Mouse (Mus musculus): ENCODE data around the gene Golga2. TPM values are rescaled to one million over a fixed set of nuclear protein-coding genes. Genes with fewer than 3 reads are reported as not detected.
"Not testable (repeated sequence)": the region's sequence is repeated elsewhere in the genome, so short reads cannot be mapped to it uniquely, and the experiment has no call there.

The Golga2 gene
- total and polyA plus RNA-seq, 3 experiments: 15.4 to 27.1 (median 23.0) TPM

DNA sequence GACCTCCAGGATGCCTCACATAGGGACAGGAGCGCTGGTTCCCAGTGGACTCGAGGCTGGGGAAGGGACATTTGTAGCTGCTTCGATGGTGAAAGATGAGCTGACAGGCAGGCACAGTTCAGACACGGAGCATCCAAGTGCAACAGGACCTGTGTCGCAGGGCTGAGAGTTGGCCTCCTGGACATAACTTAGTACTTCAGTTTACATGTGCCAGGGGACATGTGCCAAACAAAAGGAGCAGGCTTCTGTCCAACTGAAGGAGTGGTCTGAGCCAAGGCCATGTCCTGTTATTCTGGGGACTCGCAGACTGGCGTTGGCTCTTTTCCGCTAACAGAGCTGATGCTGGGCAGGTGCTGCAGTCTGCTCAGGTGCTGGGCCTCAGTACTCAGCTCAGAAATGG lies 7.2 kb downstream of the Golga2 start:
- peaks cover 12% of the 10 kb centered on the region for H3K79me2 ChIP-seq (replicated peaks; ENCODE audit: control insufficient read depth, extremely low read depth, insufficient read depth, poor library complexity, severe bottlenecking)
- no peak overlapping the region for H3K4me2 ChIP-seq (ENCODE audit: insufficient read depth, low read depth, poor library complexity, severe bottlenecking)
- H3K4me1 ChIP-seq (ENCODE audit: control insufficient read depth in 1 of 2, insufficient read depth in 2 of 2): peaks cover 1 to 18% of the 10 kb centered on the region in 2 experiments
- H3K4me3 ChIP-seq (replicated peaks in 1 of 3; ENCODE audit: low read depth in 2 of 3, low read length in 2 of 3, poor library complexity in 1 of 3): no peak overlapping the region
- H3K36me3 ChIP-seq (replicated peaks in 1 of 2; ENCODE audit: control insufficient read depth in 1 of 2, insufficient read depth in 1 of 2, low read length in 1 of 2): peaks cover 42 to 69% of the 10 kb centered on the region in 2 experiments
- H3K9me3 ChIP-seq (replicated peaks; ENCODE audit: low read length): no peaks in the 10 kb centered on the region
- no peak for TF ChIP-seq BHLHE40 (IDR thresholded peaks at IDR 0.05; ENCODE audit: low read depth, low read length)
- no peak for TF ChIP-seq ETS1 (conservative IDR thresholded peaks at IDR 0.05; ENCODE audit: low read depth, low read length)
- TF ChIP-seq JUN (IDR thresholded peaks at IDR 0.05; ENCODE audit: insufficient read depth, low read depth, low read length): no peak
- TF ChIP-seq RAD21 (IDR thresholded peaks at IDR 0.05; ENCODE audit: low read depth, low read length): no peak
- no peak for TF ChIP-seq IRF4 (IDR thresholded peaks at IDR 0.05; ENCODE audit: low read depth, low read length)
- no peak for TF ChIP-seq MAZ (IDR thresholded peaks at IDR 0.05; ENCODE audit: low read depth, low read length)
- TF ChIP-seq USF2 (conservative IDR thresholded peaks at IDR 0.05; ENCODE audit: low read depth, low read length): no peak
- no peak for TF ChIP-seq E2F4 (IDR thresholded peaks at IDR 0.05; ENCODE audit: insufficient replicate concordance, low read depth, low read length)
- TF ChIP-seq KAT2A (IDR thresholded peaks at IDR 0.05; ENCODE audit: insufficient replicate concordance, low read length): no peak
- in situ Hi-C loops (cut with MboI; ENCODE audit: low pct_ligation_motif_present, low pct_unique_long_range_greater_than_20kb, low sequenced_read_pairs) (no loop called here), dilution Hi-C loops (cut with MboI; ENCODE audit: extremely low pct_ligation_motif_present, extremely low pct_unique_long_range_greater_than_20kb, low sequenced_read_pairs) (no loop called here)
- no peak overlapping the region for H3K9ac ChIP-seq (ENCODE audit: insufficient read depth, low read depth)
- DNase-seq (ENCODE audit: extremely low read depth): no peak
- H3K27me3 ChIP-seq (replicated peaks): no peaks in the 10 kb centered on the region
- H3K27ac ChIP-seq (ENCODE audit: insufficient read depth, low read depth): no peak overlapping the region

DNA sequence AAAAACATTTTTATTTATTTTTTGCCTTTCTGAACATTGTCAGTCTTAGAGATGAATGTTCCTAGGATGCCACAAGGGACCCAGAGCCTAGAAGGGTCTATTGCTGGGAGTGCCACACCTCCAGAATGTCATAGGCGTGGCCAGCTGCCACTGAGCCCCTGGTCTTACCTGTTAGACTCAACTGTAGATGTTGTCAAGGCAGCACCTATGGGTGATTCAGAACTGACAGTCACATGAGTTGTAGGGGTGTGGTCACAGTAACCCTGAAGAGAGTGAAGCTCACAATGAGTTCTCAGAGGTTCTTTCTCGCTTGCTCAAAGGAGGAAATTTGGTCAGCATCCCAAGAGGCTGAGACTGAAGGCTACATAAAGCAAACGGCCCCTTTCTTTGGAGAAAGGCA lies 8.1 kb downstream of the Golga2 start:
- Histone ChIP-seq H3K4me3 (replicated peaks in 1 of 3; ENCODE audit: low read depth in 2 of 3, low read length in 2 of 3, poor library complexity in 1 of 3) (no peak overlapping the region), H3K27me3 (replicated peaks) (no peaks in the 10 kb centered on the region), H3K79me2 (replicated peaks; ENCODE audit: control insufficient read depth, extremely low read depth, insufficient read depth, poor library complexity, severe bottlenecking) (peaks cover 4% of the 10 kb centered on the region), H3K36me3 (replicated peaks in 1 of 2; ENCODE audit: control insufficient read depth in 1 of 2, insufficient read depth in 1 of 2, low read length in 1 of 2) (peaks cover 43 to 76% of the 10 kb centered on the region in 2 experiments), H3K9ac (ENCODE audit: insufficient read depth, low read depth) (no peak overlapping the region), H3K4me2 (ENCODE audit: insufficient read depth, low read depth, poor library complexity, severe bottlenecking) (no peak overlapping the region), H3K9me3 (replicated peaks; ENCODE audit: low read length) (no peaks in the 10 kb centered on the region), H3K27ac (ENCODE audit: insufficient read depth, low read depth) (no peak overlapping the region), H3K4me1 (ENCODE audit: control insufficient read depth in 1 of 2, insufficient read depth in 2 of 2) (peaks cover 0 to 13% of the 10 kb centered on the region in 2 experiments; a peak in 3 of 4 replicates)
- DNase-seq (ENCODE audit: extremely low read depth): no peak
- dilution Hi-C loops (cut with MboI; ENCODE audit: extremely low pct_ligation_motif_present, extremely low pct_unique_long_range_greater_than_20kb, low sequenced_read_pairs) (no loop called here), in situ Hi-C loops (cut with MboI; ENCODE audit: low pct_ligation_motif_present, low pct_unique_long_range_greater_than_20kb, low sequenced_read_pairs) (no loop called here)
- TF ChIP-seq HCFC1 (IDR thresholded peaks at IDR 0.05; ENCODE audit: low read depth, low read length) (no peak), NELFE (IDR thresholded peaks at IDR 0.05; ENCODE audit: low read depth, low read length) (no peak), GABPA (IDR thresholded peaks at IDR 0.05; ENCODE audit: insufficient replicate concordance, low read depth, low read length) (no peak), CHD1 (IDR thresholded peaks at IDR 0.05; ENCODE audit: low read depth, low read length) (no peak), MYC (IDR thresholded peaks at IDR 0.05; ENCODE audit: low read depth, low read length) (no peak), MAFK (IDR thresholded peaks at IDR 0.05; ENCODE audit: insufficient replicate concordance, low read length) (no peak), JUND (conservative IDR thresholded peaks at IDR 0.05; ENCODE audit: low read depth, low read length) (no peak), BHLHE40 (IDR thresholded peaks at IDR 0.05; ENCODE audit: low read depth, low read length) (no peak)

DNA sequence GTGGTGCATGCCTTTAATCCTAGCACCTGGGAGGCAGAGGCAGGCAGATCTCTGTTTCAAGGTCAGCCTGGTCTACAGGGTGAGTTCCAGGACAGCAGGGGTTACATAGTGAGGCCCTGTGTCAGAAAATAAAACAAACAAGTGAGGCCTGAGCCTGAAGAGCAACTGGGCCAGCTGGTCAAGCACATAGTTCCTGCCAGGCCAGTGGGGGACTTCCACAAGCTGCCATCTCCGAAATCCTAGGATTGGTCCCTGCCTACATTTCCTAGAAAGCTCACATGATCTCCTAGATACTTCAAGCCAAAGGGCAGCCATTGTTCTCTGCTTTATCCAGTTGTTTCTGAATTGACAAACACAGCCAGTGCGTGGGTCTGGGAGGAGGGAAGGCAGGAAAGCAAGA lies 8.7 kb downstream of the Golga2 start:
- H3K27ac ChIP-seq (ENCODE audit: insufficient read depth, low read depth); dilution Hi-C loops (cut with MboI; ENCODE audit: extremely low pct_ligation_motif_present, extremely low pct_unique_long_range_greater_than_20kb, low sequenced_read_pairs); H3K79me2 ChIP-seq (replicated peaks; ENCODE audit: control insufficient read depth, extremely low read depth, insufficient read depth, poor library complexity, severe bottlenecking); H3K4me3 ChIP-seq (replicated peaks in 1 of 3; ENCODE audit: low read depth in 2 of 3, low read length in 2 of 3, poor library complexity in 1 of 3); H3K4me2 ChIP-seq (ENCODE audit: insufficient read depth, low read depth, poor library complexity, severe bottlenecking); in situ Hi-C loops (cut with MboI; ENCODE audit: low pct_ligation_motif_present, low pct_unique_long_range_greater_than_20kb, low sequenced_read_pairs); H3K9me3 ChIP-seq (replicated peaks; ENCODE audit: low read length); H3K9ac ChIP-seq (ENCODE audit: insufficient read depth, low read depth); H3K27me3 ChIP-seq (replicated peaks); DNase-seq (ENCODE audit: extremely low read depth): not testable (repeated sequence)
- peaks cover 43 to 76% of the 10 kb centered on the region in 2 experiments for H3K36me3 ChIP-seq (replicated peaks in 1 of 2; ENCODE audit: control insufficient read depth in 1 of 2, insufficient read depth in 1 of 2, low read length in 1 of 2)
- peaks cover 0 to 11% of the 10 kb centered on the region in 2 experiments; a peak in 2 of 4 replicates for H3K4me1 ChIP-seq (ENCODE audit: control insufficient read depth in 1 of 2, insufficient read depth in 2 of 2)
